Mouse (Mus musculus) spleen, adult 2 months (tissue): ENCODE measurements around the gene Fam178b. TPM values are rescaled to one million over a fixed set of nuclear protein-coding genes. Genes with fewer than 3 reads are reported as not detected.

Experiments used
- DNase-seq, 2 experiments: peaks; one replicate each; pipeline versions ENCODE4 v3.0.0 to v3.0.0-alpha.2; 2012 to 2021; ENCODE audit warnings: low spot score in 2 of 2, low read depth in 1 of 2
- H3K27ac ChIP-seq: fragments of 200-500 bp; 2 replicates; pipeline ENCODE4 v1.5.1; 2012; ENCODE audit warnings: low read length, inconsistent platforms; ENCODE audit not compliant: insufficient read depth
- H3K27me3 ChIP-seq: fragments of 200-500 bp; 2 replicates; pipeline ENCODE4 v1.6.1; 2012; ENCODE audit warnings: mild to moderate bottlenecking, moderate library complexity, low read length, inconsistent platforms; ENCODE audit not compliant: control insufficient read depth, insufficient read depth
- H3K36me3 ChIP-seq: fragments of 200-500 bp; 2 replicates; pipeline ENCODE4 v1.6.1; 2012; ENCODE audit warnings: mild to moderate bottlenecking, low read length, inconsistent platforms; ENCODE audit not compliant: control insufficient read depth, insufficient read depth
- H3K4me1 ChIP-seq: fragments of 200-500 bp; 2 replicates; pipeline ENCODE4 v1.6.1; 2011; ENCODE audit warnings: inconsistent platforms; ENCODE audit not compliant: control insufficient read depth, insufficient read depth, insufficient read length
- H3K4me3 ChIP-seq: fragments of 200-500 bp; 2 replicates; pipeline ENCODE4 v1.5.1; 2011; ENCODE audit warnings: mild to moderate bottlenecking, inconsistent platforms; ENCODE audit not compliant: insufficient read depth, insufficient read length; ENCODE audit errors: extremely low read depth
- CTCF ChIP-seq: fragments of 200-500 bp; IDR thresholded peaks from 2 replicates; pipeline ENCODE4 v1.5.1; 2011; ENCODE audit warnings: mild to moderate bottlenecking, inconsistent platforms; ENCODE audit not compliant: insufficient read depth, insufficient read length, insufficient replicate concordance; ENCODE audit errors: extremely low read depth
- POLR2A ChIP-seq: fragments of 200-500 bp; IDR thresholded peaks from 2 replicates; pipeline ENCODE4 v1.6.1; 2011; ENCODE audit warnings: low read depth, low read length, inconsistent platforms
- WGBS: fragments of 180-500 bp; shearing (Covaris S2); methylation state at CpG from one replicate; pipeline ENCODE4 v1.1.7; 2018; 5-methylcytosine and 5-hydroxymethylcytosine counted together
- polyA plus RNA-seq: library from polyadenylated mRNA; depleted of rRNA; stranded (reverse); fragments of >200 nt; gene quantifications from 2 replicates; pipeline ENCODE4 v1.2.3, GENCODE M21; 2012

The Fam178b gene
- polyA plus RNA-seq, 1 experiment = 1.1 TPM

- no peak for TF ChIP-seq POLR2A
- no peak for TF ChIP-seq CTCF
- H3K4me1 ChIP-seq = no peaks in the 10 kb centered on the region
- WGBS = 68% methylated on average over 4 of the region's 4 CpGs
Observed at GRCm38 (mm10) chr1:36657658-36658415, 25.1 kb downstream of the Fam178b start.

DNA sequence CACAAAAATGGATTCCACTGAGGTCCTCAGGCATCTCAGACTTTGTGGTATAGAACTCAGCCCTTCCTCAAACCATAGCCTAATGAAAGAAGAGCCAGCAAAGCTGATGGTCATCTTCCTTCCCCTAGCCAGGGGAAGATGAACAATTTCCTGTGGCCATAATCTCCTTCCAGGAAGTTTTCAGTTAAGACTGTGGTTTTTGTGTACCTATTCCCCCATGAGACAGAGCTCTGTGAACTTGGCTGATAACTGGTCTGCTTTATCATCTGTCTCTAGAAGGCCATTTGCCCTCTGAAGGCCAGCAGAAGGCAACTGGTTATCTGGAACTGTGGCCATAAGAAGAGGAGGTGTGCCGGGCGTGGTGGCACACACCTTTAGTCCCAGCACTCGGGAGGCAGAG lies 26.8 kb downstream of the Fam178b start:
- 85% methylated on average over 3 of the region's 3 CpGs for WGBS
- no peak for DNase-seq
- no peak overlapping the region for H3K27ac ChIP-seq
- no peaks in the 10 kb centered on the region for H3K36me3 ChIP-seq
- H3K4me3 ChIP-seq = no peak overlapping the region
- TF ChIP-seq CTCF = no peak
- TF ChIP-seq POLR2A = no peak
- H3K27me3 ChIP-seq = no peaks in the 10 kb centered on the region
- no peaks in the 10 kb centered on the region for H3K4me1 ChIP-seq

More at GRCm38 (mm10) chr1:36657658-36658415, 25.1 kb downstream of the Fam178b start:
- no peak overlapping the region for H3K4me3 ChIP-seq
- no peaks in the 10 kb centered on the region for H3K27me3 ChIP-seq
- no peaks in the 10 kb centered on the region for H3K36me3 ChIP-seq
- no peak overlapping the region for H3K27ac ChIP-seq
- no peak for DNase-seq

DNA sequence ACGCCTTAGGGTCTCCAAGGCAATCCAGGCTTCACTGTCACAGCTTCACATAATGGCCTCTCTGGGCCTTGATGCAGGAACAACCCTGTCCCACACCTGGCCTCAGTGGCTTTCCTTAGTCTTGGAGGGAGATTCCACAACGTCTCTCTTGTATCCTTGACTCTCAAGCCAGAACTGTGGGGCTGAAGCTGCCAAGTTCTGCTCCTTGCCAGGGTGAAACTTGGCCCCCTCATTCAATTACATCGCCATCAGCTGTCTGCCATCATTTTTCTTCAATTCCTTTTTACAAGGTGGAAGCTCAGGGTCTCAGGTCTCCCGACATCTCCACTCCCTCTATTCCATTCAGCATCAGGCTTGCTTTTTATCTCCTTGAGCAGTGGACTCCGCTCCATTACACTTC lies 27.9 kb downstream of the Fam178b start:
- 91% methylated on average over 5 of the region's 5 CpGs for WGBS
- H3K4me3 ChIP-seq = no peak overlapping the region
- DNase-seq = no peak

DNA sequence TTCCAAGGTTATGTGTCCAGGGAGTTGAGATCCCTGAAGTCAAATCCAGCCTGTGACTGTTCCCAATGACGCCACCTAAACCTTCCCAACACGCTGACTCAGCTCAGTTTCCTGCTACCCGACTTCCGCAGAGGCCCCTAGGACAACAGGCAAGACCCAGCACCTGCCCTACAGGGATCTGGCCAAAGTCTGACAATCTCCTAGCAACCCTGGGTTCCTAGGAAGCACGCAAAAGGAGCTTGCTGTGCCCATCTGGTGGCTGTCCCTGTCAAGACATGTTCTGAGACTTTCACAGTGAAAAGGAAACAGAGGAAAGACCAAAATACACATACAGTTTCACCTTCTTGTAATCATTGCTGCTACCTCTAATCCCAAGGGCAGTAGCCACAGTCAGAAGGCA lies 35.4 kb downstream of the Fam178b start:
- DNase-seq = no peak
- 76% methylated on average over 5 of the region's 5 CpGs for WGBS

More for the DNA sequence above, 27.9 kb downstream of the Fam178b start:
- TF ChIP-seq CTCF (no peak), POLR2A (no peak)
- H3K36me3 ChIP-seq = no peaks in the 10 kb centered on the region
- no peaks in the 10 kb centered on the region for H3K4me1 ChIP-seq
- no peaks in the 10 kb centered on the region for H3K27me3 ChIP-seq
- no peak overlapping the region for H3K27ac ChIP-seq

DNA sequence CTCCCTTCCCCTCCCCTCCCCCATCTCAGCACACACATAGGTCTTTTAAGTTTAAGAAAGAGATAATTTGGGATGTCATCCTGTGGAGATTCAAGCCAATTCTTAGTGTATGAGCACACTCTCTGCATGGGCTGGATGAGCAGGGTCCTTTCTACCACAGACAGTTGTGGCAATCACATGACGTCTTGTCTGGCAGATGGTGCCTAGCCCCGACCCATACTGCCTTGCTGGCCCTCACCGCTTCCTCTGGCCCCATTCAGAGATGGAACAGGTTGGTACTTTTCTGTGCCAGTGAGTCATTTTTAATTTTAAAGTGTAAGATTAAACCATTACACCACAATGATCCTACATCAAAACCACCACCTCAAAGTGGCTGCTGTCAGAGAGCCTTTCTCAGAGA lies 36.7 kb downstream of the Fam178b start:
- Histone ChIP-seq H3K27me3 (no peaks in the 10 kb centered on the region), H3K27ac (no peak overlapping the region), H3K4me1 (no peaks in the 10 kb centered on the region), H3K4me3 (no peak overlapping the region), H3K36me3 (no peaks in the 10 kb centered on the region)
- 53% methylated on average over 3 of the region's 3 CpGs for WGBS
- TF ChIP-seq POLR2A (no peak), CTCF (no peak)
- no peak for DNase-seq

More for the DNA sequence above, 35.4 kb downstream of the Fam178b start:
- H3K27ac ChIP-seq = no peak overlapping the region
- TF ChIP-seq POLR2A (no peak), CTCF (no peak)
- H3K27me3 ChIP-seq = no peaks in the 10 kb centered on the region
- no peaks in the 10 kb centered on the region for H3K4me1 ChIP-seq
- H3K4me3 ChIP-seq = no peak overlapping the region
- no peaks in the 10 kb centered on the region for H3K36me3 ChIP-seq

- DNase-seq = no peak
- H3K4me1 ChIP-seq = no peaks in the 10 kb centered on the region
- H3K27ac ChIP-seq = no peak overlapping the region
- no peak for TF ChIP-seq POLR2A
- no peak for TF ChIP-seq CTCF
- WGBS = 81% methylated on average over 9 of the region's 9 CpGs
- H3K36me3 ChIP-seq = no peaks in the 10 kb centered on the region
- no peaks in the 10 kb centered on the region for H3K27me3 ChIP-seq
- H3K4me3 ChIP-seq = no peak overlapping the region
Observed at GRCm38 (mm10) chr1:36644615-36645007, 38.4 kb downstream of the Fam178b start.

GRCm38 (mm10) chr1:36643957-36644614 lies 38.9 kb downstream of the Fam178b start:
- no peak for DNase-seq
- Histone ChIP-seq H3K27me3 (no peaks in the 10 kb centered on the region), H3K4me1 (no peaks in the 10 kb centered on the region), H3K36me3 (no peaks in the 10 kb centered on the region), H3K27ac (no peak overlapping the region), H3K4me3 (no peak overlapping the region)
- TF ChIP-seq CTCF (no peak), POLR2A (no peak)
- WGBS = 87% methylated on average over 7 of the region's 7 CpGs
